In the genomic region with DNA sequence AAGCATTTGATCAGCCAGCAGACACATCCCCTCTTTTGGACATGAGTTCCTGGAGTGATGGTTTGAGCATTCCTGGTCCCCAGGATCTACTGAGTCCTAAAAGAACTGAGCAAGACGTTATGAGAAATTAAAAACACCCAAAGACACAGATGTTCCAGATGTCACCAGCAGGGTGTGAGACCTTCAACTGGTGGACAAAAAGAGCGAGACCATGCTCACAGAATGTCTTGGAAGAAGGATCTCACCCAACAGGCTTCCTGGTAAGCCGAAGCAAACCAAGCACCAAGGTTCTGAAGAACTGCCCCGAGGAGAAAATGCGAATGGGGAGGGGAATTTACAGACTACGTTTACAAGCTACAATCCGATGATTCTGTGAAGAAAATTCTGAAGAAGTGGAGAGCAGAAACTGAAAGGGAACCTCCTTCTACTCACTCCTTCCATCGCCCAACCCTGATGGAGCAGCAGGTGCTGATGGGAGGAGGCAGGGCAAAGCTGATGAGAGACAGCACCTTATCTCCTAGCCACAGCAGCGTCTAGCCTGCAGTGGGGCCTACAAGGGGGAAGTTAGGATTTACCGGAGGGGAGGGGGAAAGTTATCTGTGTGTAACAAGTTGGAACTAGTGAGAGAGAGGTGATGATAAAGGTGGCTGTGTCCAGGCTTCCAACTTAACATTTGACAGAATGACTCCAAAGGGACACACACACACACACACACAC, we compare ENCODE assay signal across 9 mouse cellular contexts. TPM values are rescaled to one million over a fixed set of nuclear protein-coding genes. Genes with fewer than 3 reads are reported as not detected.
DNase-seq lines count a peak whose midpoint lies in the region; ATAC-seq lines count a peak whose summit lies in the region.
"Had no signal": no experiment of that assay in that cellular context is flagged by ENCODE, and none has a peak within 500 bp of the region (broad histone marks: within the 10 kb centered on the region; RNA-seq: fewer than 3 reads in every experiment).

No protein-coding gene starts in this region.

- no peaks in the 10 kb centered on the region for H3K4me1 ChIP-seq in forebrain, embryonic 11.5 days (replicated peaks; ENCODE audit: control insufficient read depth, insufficient read depth, low read length)
- H3K4me1 ChIP-seq in forebrain, embryonic 14.5 days (ENCODE audit: control insufficient read depth, insufficient read depth, low read length) = no peaks in the 10 kb centered on the region

- H3K36me3 ChIP-seq in forebrain, embryonic 11.5 days (ENCODE audit: control insufficient read depth, insufficient read depth, low read length) = no peaks in the 10 kb centered on the region
- H3K36me3 ChIP-seq in forebrain, embryonic 14.5 days (ENCODE audit: control insufficient read depth, insufficient read depth, low read length) = no peaks in the 10 kb centered on the region

- 81% methylated on average over 10 of the region's 10 CpGs for WGBS in forebrain, embryonic 11.5 days
- WGBS in forebrain, embryonic 14.5 days = 82% methylated on average over 10 of the region's 10 CpGs

- no peak overlapping the region for H3K4me3 ChIP-seq in forebrain, embryonic 11.5 days (ENCODE audit: low read depth, low read length)
- no peak overlapping the region for H3K4me3 ChIP-seq in forebrain, embryonic 14.5 days (ENCODE audit: low read depth, low read length)

- H3K9ac ChIP-seq in forebrain, embryonic 11.5 days (ENCODE audit: low read length) = no peak overlapping the region
- no peak overlapping the region for H3K9ac ChIP-seq in forebrain, embryonic 14.5 days (ENCODE audit: low read length)

- no peak for DNase-seq in forebrain, embryonic 11.5 days (ENCODE audit: low spot score)
- DNase-seq in forebrain, embryonic 14.5 days (ENCODE audit: low spot score) = no peak
- peak; percentile 46 for DNase-seq in c-Kit-positive CD71-negative TER-119-negative erythroid progenitor cells, embryonic 14.5 days (ENCODE audit: low read depth)
- peak; percentile 93 for DNase-seq in liver
- peak; percentile 79 to 88 for DNase-seq in spleen, postnatal 36 days (ENCODE audit: low spot score in 2 of 2)
- DNase-seq in retina, postnatal 1 day = no peak
- no peak for DNase-seq in gastrocnemius, postnatal 36 days
- no peak for DNase-seq in neural tube, embryonic 10.5 days (ENCODE audit: extremely low spot score, low spot score)
- DNase-seq: cerebellum, adult 9-10 months had no signal

- peak; percentile 49; the same call in 1 of the 2 replicates for ATAC-seq in forebrain, embryonic 11.5 days (replicated peaks; ENCODE audit: low FRiP score)
- no peak for ATAC-seq in forebrain, embryonic 14.5 days

- H3K27ac ChIP-seq in forebrain, embryonic 11.5 days (ENCODE audit: low read depth, low read length) = no peak overlapping the region
- no peak overlapping the region for H3K27ac ChIP-seq in forebrain, embryonic 14.5 days (ENCODE audit: low read depth, low read length)

- no peaks in the 10 kb centered on the region for H3K27me3 ChIP-seq in forebrain, embryonic 11.5 days (ENCODE audit: control insufficient read depth, insufficient read depth, low read length)
- H3K27me3 ChIP-seq in forebrain, embryonic 14.5 days (replicated peaks; ENCODE audit: control insufficient read depth, insufficient read depth, low read length) = no peaks in the 10 kb centered on the region

- H3K9me3 ChIP-seq in forebrain, embryonic 11.5 days (ENCODE audit: control insufficient read depth, low read length) = no peaks in the 10 kb centered on the region
- no peaks in the 10 kb centered on the region for H3K9me3 ChIP-seq in forebrain, embryonic 14.5 days (replicated peaks; ENCODE audit: control insufficient read depth, low read length)

- intact Hi-C loops in gastrocnemius, postnatal 36 days (cut with DNase I) = no loop called here

- H3K4me2 ChIP-seq in forebrain, embryonic 11.5 days (ENCODE audit: low read depth, low read length, severe bottlenecking) = no peak overlapping the region
- no peak overlapping the region for H3K4me2 ChIP-seq in forebrain, embryonic 14.5 days (ENCODE audit: low read length)

RNA-seq across cellular contexts. Expression of a gene that starts 19.4 kb away (rescaled TPM):
- not detected in 2 replicates for polyA plus RNA-seq in forebrain, embryonic 11.5 days (2014; fragmentation: Nextera tagmentation; extraction: Ambion mirVana)
- not detected in 2 replicates for polyA plus RNA-seq in forebrain, embryonic 14.5 days (2014; fragmentation: Nextera tagmentation; extraction: Ambion mirVana)
- total RNA-seq in gastrocnemius, postnatal 36 days (2021) = not detected

RNA-seq across cellular contexts. Expression of a gene that starts 27.2 kb away (rescaled TPM):
- 48.5 and 62.0 TPM in 2 replicates for polyA plus RNA-seq in forebrain, embryonic 11.5 days (2014; fragmentation: Nextera tagmentation; extraction: Ambion mirVana)
- 76.8 and 84.0 TPM in 2 replicates for polyA plus RNA-seq in forebrain, embryonic 14.5 days (2014; fragmentation: Nextera tagmentation; extraction: Ambion mirVana)
- 10 to 100 TPM; 24.9 to 35.3 TPM for total RNA-seq in gastrocnemius, postnatal 36 days (2021)

Comparison
In these comparisons a context has a peak if more than half of its experiments do, and no peak if none do; other contexts are left out.
1. DNase-seq: peak in c-Kit-positive CD71-negative TER-119-negative erythroid progenitor cells, embryonic 14.5 days (single experiment), liver (single experiment) and spleen, postnatal 36 days (2 of 2); none in forebrain, embryonic 11.5 days (single experiment), forebrain, embryonic 14.5 days (single experiment), retina, postnatal 1 day (single experiment), gastrocnemius, postnatal 36 days (0 of 2) and neural tube, embryonic 10.5 days (single experiment).